Mouse (Mus musculus) gastrocnemius, adult 8-10 months (tissue): ENCODE results near the gene Olfr1167. TPM values are rescaled to one million over a fixed set of nuclear protein-coding genes. Genes with fewer than 3 reads are reported as not detected.
"Not testable (repeated sequence)": the region's sequence is repeated elsewhere in the genome, so short reads cannot be mapped to it uniquely, and the experiment has no call there.

Experiments
- DNase-seq, 2 experiments: peaks; one replicate each; pipeline ENCODE4 v3.0.0; 2022; ENCODE audit warnings: low spot score in 2 of 2
- total RNA-seq, 4 experiments: library from RNA; stranded (reverse); gene quantifications; 2 replicates each; pipeline ENCODE4 v1.2.4; 2022

Gene Olfr1167
- total RNA-seq, result not detected

DNA sequence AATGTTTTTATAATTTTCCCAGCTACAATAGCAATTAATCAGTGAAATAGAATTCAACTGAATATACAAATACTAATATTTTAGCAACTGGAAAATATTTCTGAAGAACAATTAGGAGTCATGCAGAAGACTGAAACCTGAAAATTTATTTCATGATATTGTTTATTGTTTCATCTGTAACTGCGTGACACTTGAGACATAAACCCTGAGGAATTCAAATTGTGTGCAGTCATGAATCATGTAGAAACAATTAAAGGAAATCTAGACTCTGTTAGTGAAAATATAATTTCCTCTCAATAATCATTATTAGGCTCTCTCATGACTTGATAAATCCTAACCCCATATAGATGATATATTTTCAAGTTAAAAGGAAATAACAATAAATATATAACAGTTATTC lies at the start of gene Olfr1167:
Gene Olfr1167 (minus strand): TSS at position 101 of the 400 bp plus-strand sequence.
- DNase-seq, result not testable (repeated sequence)

DNA sequence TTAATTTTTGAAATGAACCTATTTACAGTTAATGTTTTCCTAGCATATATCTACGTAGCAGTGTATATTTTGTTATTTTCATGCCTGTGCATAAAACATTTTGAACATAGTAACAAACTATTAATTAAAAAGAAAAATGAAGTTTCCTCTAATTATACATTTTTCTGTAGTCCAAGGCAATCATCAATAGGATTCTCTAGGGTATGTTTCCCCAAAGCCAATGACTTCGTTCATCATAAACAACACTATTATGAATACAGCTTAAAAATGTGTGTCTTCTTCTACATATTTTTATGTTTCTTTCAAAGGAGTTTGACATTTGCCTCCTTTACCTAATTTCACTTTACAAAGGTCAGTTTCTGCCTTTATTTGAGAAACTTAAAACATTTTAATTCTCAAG lies 26.6 kb upstream of the Olfr1167 start, which contains the start of gene Olfr1168:
Gene Olfr1168 (plus strand): TSS at position 301 of the 400 bp plus-strand sequence.
- DNase-seq, result no peak

DNA sequence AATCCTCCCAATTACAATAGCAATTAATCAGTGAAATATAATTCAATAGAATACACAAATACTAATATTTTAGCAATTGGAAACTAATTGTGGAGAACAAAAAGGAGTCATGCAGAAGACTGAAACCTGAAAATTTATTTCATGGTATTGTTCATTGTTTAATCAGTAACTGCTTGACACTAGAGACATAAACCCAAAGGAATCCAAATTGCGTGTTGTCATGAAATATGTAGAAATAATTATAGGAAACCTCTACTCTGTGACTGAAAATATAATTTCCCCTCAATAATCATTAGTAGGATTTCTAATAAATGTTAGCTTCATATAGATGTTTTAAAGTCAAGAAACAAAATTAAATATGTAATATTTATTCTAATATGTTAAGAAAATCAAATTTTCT lies 26.8 kb downstream of the Olfr1167 start, which contains the start of gene Olfr1166:
Gene Olfr1166 (minus strand): TSS at position 101 of the 400 bp plus-strand sequence.
- DNase-seq, result no peak

Other genes with a start within 250 kb of the Olfr1167 start
- gene Olfr1155, start 210.1 kb downstream of the Olfr1167 start, total RNA-seq, result not detected
- not detected for gene Olfr1156, start 202.1 kb downstream of the Olfr1167 start, total RNA-seq
- not detected for gene Olfr1157, start 186.9 kb downstream of the Olfr1167 start, total RNA-seq
- not detected for gene Olfr74, start 180.5 kb downstream of the Olfr1167 start, total RNA-seq
- not detected for gene Olfr1158, start 165.1 kb downstream of the Olfr1167 start, total RNA-seq
- gene Olfr1160, start 146.9 kb downstream of the Olfr1167 start, total RNA-seq, result not detected
- not detected for gene Olfr1161, start 132.4 kb downstream of the Olfr1167 start, total RNA-seq
- gene Olfr73, start 117.5 kb downstream of the Olfr1167 start, total RNA-seq, result not detected
- not detected for gene Olfr1162, start 104.1 kb downstream of the Olfr1167 start, total RNA-seq
- not detected for gene Olfr1163, start 83.4 kb downstream of the Olfr1167 start, total RNA-seq
- gene Olfr1164, start 61.2 kb downstream of the Olfr1167 start, total RNA-seq, result not detected
- not detected for gene Olfr1166, start 26.9 kb downstream of the Olfr1167 start, total RNA-seq
- not detected for gene Olfr1168, start 26.7 kb upstream of the Olfr1167 start, total RNA-seq
- not detected for gene Olfr1170, start 73.1 kb upstream of the Olfr1167 start, total RNA-seq
- gene Olfr1173, start 124.7 kb upstream of the Olfr1167 start, total RNA-seq, result not detected
- gene Olfr1174-ps, start 159.9 kb upstream of the Olfr1167 start, total RNA-seq, result not detected
- gene Olfr1175-ps, start 172.0 kb upstream of the Olfr1167 start, total RNA-seq, result not detected
- gene Olfr1176, start 181.5 kb upstream of the Olfr1167 start, total RNA-seq, result not detected
- not detected for gene Olfr1177-ps, start 191.3 kb upstream of the Olfr1167 start, total RNA-seq
- not detected for gene Olfr1178, start 231.9 kb upstream of the Olfr1167 start, total RNA-seq